Mouse (Mus musculus) intestine, embryonic 15.5 days (tissue): Measurements from ENCODE around the gene Exosc5. TPM values are rescaled to one million over a fixed set of nuclear protein-coding genes. Genes with fewer than 3 reads are reported as not detected.

Source experiments
- ATAC-seq: fragments of 200-750 bp; cut with Nextera tagmentation; 2 replicates; pipeline ENCODE4 v1.8.0; 2017; ENCODE audit warnings: moderate TSS enrichment, moderate library complexity
- H3K27ac ChIP-seq: fragments of 300-500 bp; sonication (generic); 2 replicates; pipeline ENCODE4 v1.5.1; 2015; ENCODE audit warnings: mild to moderate bottlenecking, inconsistent platforms
- H3K27me3 ChIP-seq: fragments of 300-500 bp; sonication (generic); replicated peaks from 2 replicates; pipeline ENCODE4 v1.6.1; 2015; ENCODE audit warnings: inconsistent platforms
- H3K36me3 ChIP-seq: fragments of 300-500 bp; sonication (generic); 2 replicates; pipeline ENCODE4 v1.6.1; 2015; ENCODE audit warnings: inconsistent platforms
- H3K4me1 ChIP-seq: fragments of 300-500 bp; sonication (generic); replicated peaks from 2 replicates; pipeline ENCODE4 v1.6.1; 2015; ENCODE audit warnings: inconsistent platforms
- H3K4me2 ChIP-seq: fragments of 300-500 bp; sonication (generic); replicated peaks from 2 replicates; pipeline ENCODE4 v1.6.1; 2015; ENCODE audit warnings: mild to moderate bottlenecking, inconsistent platforms
- H3K4me3 ChIP-seq: fragments of 300-500 bp; sonication (generic); replicated peaks from 2 replicates; pipeline ENCODE4 v1.5.1; 2015; ENCODE audit warnings: inconsistent platforms
- H3K9ac ChIP-seq: fragments of 300-500 bp; sonication (generic); 2 replicates; pipeline ENCODE4 v1.6.1; 2015; ENCODE audit warnings: inconsistent platforms
- H3K9me3 ChIP-seq: fragments of 300-500 bp; sonication (generic); 2 replicates; pipeline ENCODE4 v1.6.1; 2016; ENCODE audit warnings: inconsistent platforms
- WGBS: fragments of 180-500 bp; shearing (Covaris S2); methylation state at CpG from one replicate; pipeline ENCODE4 v1.1.7; 2015; 5-methylcytosine and 5-hydroxymethylcytosine counted together
- polyA plus RNA-seq: library from polyadenylated mRNA; unstranded; fragments of >200 nt; fragmentation: Nextera tagmentation; extraction: Ambion mirVana; gene quantifications from 2 replicates; pipeline ENCODE4 v1.2.1, GENCODE M21; 2015

Gene Exosc5
- polyA plus RNA-seq, 1 experiment from 2014 or later = 80.5 TPM

GRCm38 (mm10) chr7:25684659-25685058 is 25.7 kb downstream of the Exosc5 start:
- peaks cover 7% of the 10 kb centered on the region; the same call in 1 of the 2 replicates for H3K27me3 ChIP-seq
- no peaks in the 10 kb centered on the region for H3K9me3 ChIP-seq
- H3K4me1 ChIP-seq = peaks cover 36% of the 10 kb centered on the region
- no peak overlapping the region for H3K9ac ChIP-seq
- H3K4me3 ChIP-seq = no peak overlapping the region
- H3K27ac ChIP-seq = no peak overlapping the region
- no peaks in the 10 kb centered on the region for H3K36me3 ChIP-seq
- no peak overlapping the region for H3K4me2 ChIP-seq
- no peak for ATAC-seq
- WGBS = 86% methylated on average over 6 of the region's 6 CpGs

GRCm38 (mm10) chr7:25685926-25686470 is 27.0 kb downstream of the Exosc5 start:
- Histone ChIP-seq H3K27me3 (peaks cover 7% of the 10 kb centered on the region; the same call in 1 of the 2 replicates), H3K9me3 (no peaks in the 10 kb centered on the region), H3K4me1 (peaks cover 35% of the 10 kb centered on the region), H3K36me3 (no peaks in the 10 kb centered on the region), H3K4me2 (peak overlapping the region; percentile 97), H3K9ac (0 out of 2 replicates have a peak overlapping the region, but pooled peaks have one; percentile 8), H3K4me3 (peak overlapping the region; percentile 70), H3K27ac (0 out of 2 replicates have a peak overlapping the region, but pooled peaks have one; percentile 85)
- ATAC-seq = no peak
- 74% methylated on average over 21 of the region's 21 CpGs for WGBS

DNA sequence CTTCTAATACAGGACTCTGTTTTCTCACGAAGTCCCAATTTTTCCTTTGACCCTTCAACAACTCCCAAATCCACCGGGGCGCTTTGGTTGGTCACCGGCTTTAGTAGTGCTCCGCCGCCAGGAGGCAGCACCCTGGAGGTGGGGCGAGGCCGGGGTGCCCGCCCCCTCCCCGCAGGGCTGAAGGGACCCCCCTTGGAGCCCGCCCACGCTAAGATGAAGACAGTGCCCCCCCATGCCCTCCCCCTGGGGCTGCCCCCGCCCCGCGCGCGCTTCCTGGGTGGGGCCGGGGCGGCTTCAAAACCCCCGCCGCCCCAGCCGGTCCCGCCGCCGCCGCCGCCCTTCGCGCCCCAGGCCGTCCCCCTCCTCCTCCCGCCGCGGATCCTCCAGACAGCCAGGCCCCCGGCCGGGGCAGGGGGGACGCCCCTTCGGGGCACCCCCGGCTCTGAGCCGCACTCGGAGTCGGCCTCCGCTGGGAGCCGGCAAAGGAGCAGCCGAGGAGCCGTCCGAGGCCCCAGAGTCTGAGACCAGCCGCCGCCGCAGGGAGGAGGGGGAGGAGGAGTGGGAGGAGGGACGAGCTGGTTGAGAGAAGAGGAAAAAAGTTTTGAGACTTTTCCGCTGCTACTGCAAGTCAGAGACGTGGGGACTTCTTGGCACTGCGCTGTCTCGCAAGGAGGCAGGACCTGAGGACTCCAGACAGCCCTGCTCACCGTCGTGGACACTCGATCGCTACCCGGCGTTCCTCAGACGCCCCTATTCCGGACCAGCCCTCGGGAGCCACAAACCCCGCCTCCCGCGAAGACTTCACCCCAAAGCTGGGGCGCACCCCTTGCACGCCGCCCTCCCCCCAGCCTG is 27.9 kb downstream of the Exosc5 start, which contains the start of gene Tgfb1:
Tgfb1 (plus strand) TSS at position 323 of the 852 bp plus-strand sequence.
- Histone ChIP-seq H3K9me3 (no peaks in the 10 kb centered on the region), H3K4me2 (peak within 1 kb of the TSS; percentile 97), H3K27ac (peak within 1 kb of the TSS; percentile 85), H3K36me3 (no peaks in the 10 kb centered on the region), H3K4me1 (peaks cover 32% of the 10 kb centered on the region), H3K9ac (peak within 1 kb of the TSS; percentile 76), H3K4me3 (peak within 1 kb of the TSS; percentile 70), H3K27me3 (peaks cover 7% of the 10 kb centered on the region; the same call in 1 of the 2 replicates)
- ATAC-seq = peak; percentile 52
- WGBS = under 1% methylated on average over 45 of the region's 69 CpGs

DNA sequence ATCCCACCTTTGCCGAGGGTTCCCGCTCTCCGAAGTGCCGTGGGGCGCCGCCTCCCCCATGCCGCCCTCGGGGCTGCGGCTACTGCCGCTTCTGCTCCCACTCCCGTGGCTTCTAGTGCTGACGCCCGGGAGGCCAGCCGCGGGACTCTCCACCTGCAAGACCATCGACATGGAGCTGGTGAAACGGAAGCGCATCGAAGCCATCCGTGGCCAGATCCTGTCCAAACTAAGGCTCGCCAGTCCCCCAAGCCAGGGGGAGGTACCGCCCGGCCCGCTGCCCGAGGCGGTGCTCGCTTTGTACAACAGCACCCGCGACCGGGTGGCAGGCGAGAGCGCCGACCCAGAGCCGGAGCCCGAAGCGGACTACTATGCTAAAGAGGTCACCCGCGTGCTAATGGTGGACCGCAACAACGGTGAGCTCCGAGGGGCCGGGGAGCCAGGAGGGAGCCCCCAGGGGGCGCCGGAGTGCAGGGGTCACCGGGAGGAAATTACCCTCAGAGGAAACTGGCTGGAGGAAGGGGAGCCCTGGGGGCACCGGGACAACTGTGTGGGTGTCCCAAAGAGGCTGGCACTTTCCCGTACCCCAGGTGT is 28.9 kb downstream of the Exosc5 start:
- no peaks in the 10 kb centered on the region for H3K9me3 ChIP-seq
- H3K4me3 ChIP-seq = peak overlapping the region; percentile 70
- WGBS = under 1% methylated on average over 47 of the region's 47 CpGs
- no peaks in the 10 kb centered on the region for H3K36me3 ChIP-seq
- peaks cover 32% of the 10 kb centered on the region for H3K4me1 ChIP-seq
- H3K27me3 ChIP-seq = peaks cover 7% of the 10 kb centered on the region; the same call in 1 of the 2 replicates
- no peak; the same call in 1 of the 2 replicates for ATAC-seq
- H3K27ac ChIP-seq = 0 out of 2 replicates have a peak overlapping the region, but pooled peaks have one; percentile 85
- peak overlapping the region; percentile 97 for H3K4me2 ChIP-seq
- H3K9ac ChIP-seq = peak overlapping the region; percentile 76

- Histone ChIP-seq H3K4me3 (peak overlapping the region; percentile 70), H3K4me2 (peak overlapping the region; percentile 97), H3K4me1 (peaks cover 32% of the 10 kb centered on the region), H3K27ac (peak overlapping the region; percentile 15; the same call in 1 of the 2 replicates), H3K27me3 (peaks cover 7% of the 10 kb centered on the region; the same call in 1 of the 2 replicates), H3K9me3 (no peaks in the 10 kb centered on the region), H3K9ac (peak overlapping the region; percentile 76), H3K36me3 (no peaks in the 10 kb centered on the region)
- WGBS = under 1% methylated on average over 51 of the region's 52 CpGs
- ATAC-seq = peak; percentile 76
Measured at GRCm38 (mm10) chr7:25688810-25689586, 30.0 kb downstream of the Exosc5 start.

DNA sequence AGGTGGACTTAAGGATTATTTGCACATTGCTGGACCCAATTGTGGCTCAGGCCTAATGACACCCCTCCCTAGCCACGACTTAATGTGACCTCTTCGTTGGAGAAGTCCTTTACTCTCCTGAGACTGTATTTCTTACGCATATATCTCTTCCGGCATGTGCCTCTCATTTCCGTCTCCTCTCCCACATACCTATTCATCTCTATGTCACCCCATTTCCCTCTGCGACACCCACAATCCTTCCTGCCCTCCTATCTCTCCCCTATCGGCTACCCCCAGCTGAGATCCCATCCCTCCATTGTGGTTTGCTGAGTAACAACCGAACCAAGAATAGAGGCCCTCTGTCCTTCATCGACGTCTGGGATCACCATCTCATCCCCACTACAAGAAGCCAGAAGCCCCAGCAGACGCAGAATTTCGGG is 30.6 kb downstream of the Exosc5 start:
- peak overlapping the region; percentile 13; the same call in 1 of the 2 replicates for H3K27ac ChIP-seq
- no peaks in the 10 kb centered on the region for H3K9me3 ChIP-seq
- 12% methylated on average over 12 of the region's 12 CpGs for WGBS
- H3K4me2 ChIP-seq = peak overlapping the region; percentile 97
- ATAC-seq = no peak; the same call in 1 of the 2 replicates
- H3K27me3 ChIP-seq = peaks cover 7% of the 10 kb centered on the region; the same call in 1 of the 2 replicates
- peaks cover 32% of the 10 kb centered on the region for H3K4me1 ChIP-seq
- peak overlapping the region; percentile 70 for H3K4me3 ChIP-seq
- H3K9ac ChIP-seq = peak overlapping the region; percentile 76; the same call in 1 of the 2 replicates
- H3K36me3 ChIP-seq = no peaks in the 10 kb centered on the region

DNA sequence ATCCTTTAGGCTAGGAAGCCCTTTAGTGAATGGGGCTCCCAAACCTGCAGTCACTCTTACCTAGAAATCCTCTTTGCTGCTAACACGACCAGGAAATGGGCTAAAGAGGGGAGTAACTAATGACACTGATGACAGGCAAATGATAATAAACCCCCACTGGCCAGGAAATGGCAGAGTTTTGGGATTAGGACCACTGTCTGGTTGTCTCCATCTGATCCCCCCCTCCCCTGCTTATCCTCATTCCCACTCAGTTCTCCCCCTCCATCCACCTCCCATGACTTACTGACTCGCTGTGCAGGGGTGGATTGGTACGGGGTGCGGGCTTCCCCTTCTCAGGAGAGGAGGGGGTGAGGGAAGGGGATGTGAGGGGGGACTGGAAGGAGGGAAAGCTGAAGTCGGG is 31.1 kb downstream of the Exosc5 start:
- H3K9ac ChIP-seq = 0 out of 2 replicates have a peak overlapping the region, but pooled peaks have one; percentile 76
- peaks cover 32% of the 10 kb centered on the region for H3K4me1 ChIP-seq
- peak overlapping the region; percentile 70; the same call in 1 of the 2 replicates for H3K4me3 ChIP-seq
- 61% methylated on average over 5 of the region's 5 CpGs for WGBS
- no peak overlapping the region for H3K27ac ChIP-seq
- no peak for ATAC-seq
- H3K9me3 ChIP-seq = no peaks in the 10 kb centered on the region
- peak overlapping the region; percentile 97 for H3K4me2 ChIP-seq
- H3K27me3 ChIP-seq = peaks cover 7% of the 10 kb centered on the region; the same call in 1 of the 2 replicates
- H3K36me3 ChIP-seq = no peaks in the 10 kb centered on the region

DNA sequence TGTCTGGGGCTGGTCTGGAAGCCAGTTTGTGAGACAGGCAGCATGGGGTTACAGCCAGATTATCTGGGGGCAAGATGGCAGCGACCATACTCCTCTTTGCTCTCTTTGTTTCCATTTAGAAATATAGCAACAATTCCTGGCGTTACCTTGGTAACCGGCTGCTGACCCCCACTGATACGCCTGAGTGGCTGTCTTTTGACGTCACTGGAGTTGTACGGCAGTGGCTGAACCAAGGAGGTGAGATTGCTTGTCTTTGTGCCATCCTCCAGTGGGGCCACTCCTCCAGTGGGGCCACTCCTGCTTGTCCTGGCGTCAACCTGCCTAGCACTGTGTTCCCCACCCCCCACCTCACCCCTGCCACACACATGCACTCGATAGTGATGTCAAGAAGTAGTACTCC is 35.1 kb downstream of the Exosc5 start:
- H3K27me3 ChIP-seq = no peaks in the 10 kb centered on the region
- no peak overlapping the region for H3K4me3 ChIP-seq
- no peaks in the 10 kb centered on the region for H3K9me3 ChIP-seq
- no peak overlapping the region for H3K27ac ChIP-seq
- H3K4me1 ChIP-seq = 0 out of 2 replicates have a peak, but pooled peaks cover 7% of the 10 kb centered on the region
- no peaks in the 10 kb centered on the region for H3K36me3 ChIP-seq
- H3K9ac ChIP-seq = no peak overlapping the region
- WGBS = 69% methylated on average over 8 of the region's 8 CpGs
- no peak overlapping the region for H3K4me2 ChIP-seq
- no peak for ATAC-seq

DNA sequence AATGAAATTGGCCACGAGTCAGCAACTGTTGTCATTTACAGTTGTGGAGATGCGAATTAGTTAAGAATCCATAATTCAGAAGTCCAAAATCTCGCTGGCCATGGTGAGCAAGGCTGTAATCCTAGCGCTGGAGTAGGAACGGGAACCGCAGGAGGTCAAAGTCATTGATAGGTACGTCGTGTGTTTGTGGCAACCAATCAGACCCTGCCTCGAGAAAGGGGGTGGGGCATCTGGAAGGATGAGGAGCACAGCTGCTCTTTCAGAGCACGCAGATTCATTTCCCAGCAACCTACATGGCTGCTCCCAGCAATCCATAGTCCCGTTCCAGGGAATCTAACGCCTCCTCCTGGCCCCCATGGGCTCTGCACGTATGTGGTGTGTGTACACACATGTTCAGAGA is 40.9 kb downstream of the Exosc5 start:
- 60% methylated on average over 13 of the region's 13 CpGs for WGBS
- H3K4me2 ChIP-seq = no peak overlapping the region
- no peaks in the 10 kb centered on the region for H3K36me3 ChIP-seq
- H3K27ac ChIP-seq = no peak overlapping the region
- 0 out of 2 replicates have a peak, but pooled peaks cover 4% of the 10 kb centered on the region for H3K27me3 ChIP-seq
- no peak overlapping the region for H3K9ac ChIP-seq
- ATAC-seq = no peak
- H3K9me3 ChIP-seq = no peaks in the 10 kb centered on the region
- H3K4me3 ChIP-seq = no peak overlapping the region
- peaks cover 7% of the 10 kb centered on the region; the same call in 1 of the 2 replicates for H3K4me1 ChIP-seq

- H3K27ac ChIP-seq = no peak overlapping the region
- no peaks in the 10 kb centered on the region for H3K36me3 ChIP-seq
- H3K9ac ChIP-seq = no peak overlapping the region
- H3K27me3 ChIP-seq = 0 out of 2 replicates have a peak, but pooled peaks cover 4% of the 10 kb centered on the region
- H3K4me2 ChIP-seq = no peak overlapping the region
- WGBS = 74% methylated on average over 12 of the region's 12 CpGs
- no peak for ATAC-seq
- peaks cover 10% of the 10 kb centered on the region; the same call in 1 of the 2 replicates for H3K4me1 ChIP-seq
- H3K4me3 ChIP-seq = no peak overlapping the region
- no peaks in the 10 kb centered on the region for H3K9me3 ChIP-seq
Measured at GRCm38 (mm10) chr7:25700732-25701131, 41.8 kb downstream of the Exosc5 start.

DNA sequence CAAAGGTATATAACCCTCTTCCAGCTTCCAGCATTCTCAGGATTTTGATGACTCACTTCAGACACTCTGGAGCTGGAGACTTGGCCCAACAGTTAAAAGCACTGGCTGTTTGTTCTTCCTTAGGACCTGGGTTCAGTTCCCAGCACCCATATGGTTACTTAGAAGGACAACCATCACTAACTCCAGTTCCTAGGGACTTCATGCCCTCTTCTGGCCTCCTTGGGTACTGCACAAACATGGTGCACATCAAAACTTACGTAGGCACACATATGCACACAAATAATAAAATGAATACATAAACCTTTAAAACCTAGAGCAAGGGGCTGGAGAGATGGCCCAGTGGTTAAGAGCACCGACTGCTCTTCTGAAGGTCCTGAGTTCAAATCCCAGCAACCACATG is 43.4 kb downstream of the Exosc5 start:
- 0 out of 2 replicates have a peak, but pooled peaks cover 4% of the 10 kb centered on the region for H3K27me3 ChIP-seq
- no peak overlapping the region for H3K4me2 ChIP-seq
- no peaks in the 10 kb centered on the region for H3K36me3 ChIP-seq
- 94% methylated on average over 2 of the region's 2 CpGs for WGBS
- H3K4me1 ChIP-seq = peaks cover 25% of the 10 kb centered on the region
- no peak overlapping the region for H3K4me3 ChIP-seq
- no peak overlapping the region for H3K27ac ChIP-seq
- no peak for ATAC-seq
- no peaks in the 10 kb centered on the region for H3K9me3 ChIP-seq
- H3K9ac ChIP-seq = no peak overlapping the region
